Mouse (Mus musculus): ENCODE measurements around the gene Dlx5. TPM values are rescaled to one million over a fixed set of nuclear protein-coding genes. Genes with fewer than 3 reads are reported as not detected.

The Dlx5 gene
- polyA plus RNA-seq, 1 experiment, result 1.2 TPM

GRCm38 (mm10) chr6:6869961-6870800 is 11.7 kb downstream of the Dlx5 start:
- Histone ChIP-seq H3K27ac (ENCODE audit: insufficient read depth, low read length) (no peak overlapping the region), H3K4me3 (ENCODE audit: insufficient read depth, low read length) (no peak overlapping the region), H3K4me1 (ENCODE audit: control insufficient read depth, insufficient read depth, low read length) (no peaks in the 10 kb centered on the region)
- no peak for TF ChIP-seq CTCF (IDR thresholded peaks at IDR 0.05; ENCODE audit: borderline replicate concordance, insufficient read depth, low read length)
- no peak for TF ChIP-seq POLR2A (IDR thresholded peaks at IDR 0.05; ENCODE audit: low read depth, low read length)

GRCm38 (mm10) chr6:6869041-6869685 is 12.7 kb downstream of the Dlx5 start:
- no peak for TF ChIP-seq CTCF (IDR thresholded peaks at IDR 0.05; ENCODE audit: borderline replicate concordance, insufficient read depth, low read length)
- no peak for TF ChIP-seq POLR2A (IDR thresholded peaks at IDR 0.05; ENCODE audit: low read depth, low read length)
- no peak overlapping the region for H3K27ac ChIP-seq (ENCODE audit: insufficient read depth, low read length)
- H3K4me3 ChIP-seq (ENCODE audit: insufficient read depth, low read length), result no peak overlapping the region
- H3K4me1 ChIP-seq (ENCODE audit: control insufficient read depth, insufficient read depth, low read length), result no peaks in the 10 kb centered on the region

- Histone ChIP-seq H3K4me1 (ENCODE audit: control insufficient read depth, insufficient read depth, low read length) (no peaks in the 10 kb centered on the region), H3K4me3 (ENCODE audit: insufficient read depth, low read length) (no peak overlapping the region), H3K27ac (ENCODE audit: insufficient read depth, low read length) (no peak overlapping the region)
- TF ChIP-seq CTCF (IDR thresholded peaks at IDR 0.05; ENCODE audit: borderline replicate concordance, insufficient read depth, low read length) (no peak), POLR2A (IDR thresholded peaks at IDR 0.05; ENCODE audit: low read depth, low read length) (no peak)
These were observed 14.9 kb downstream of the Dlx5 start for GRCm38 (mm10) chr6:6867031-6867430.

GRCm38 (mm10) chr6:6864441-6865440 is 17.1 kb downstream of the Dlx5 start:
- no peak for TF ChIP-seq POLR2A (IDR thresholded peaks at IDR 0.05; ENCODE audit: low read depth, low read length)
- TF ChIP-seq CTCF (IDR thresholded peaks at IDR 0.05; ENCODE audit: borderline replicate concordance, insufficient read depth, low read length), result no peak
- no peak overlapping the region for H3K4me3 ChIP-seq (ENCODE audit: insufficient read depth, low read length)
- 0 out of 2 replicates have a peak, but pooled peaks cover 3% of the 10 kb centered on the region for H3K4me1 ChIP-seq (ENCODE audit: control insufficient read depth, insufficient read depth, low read length)
- no peak overlapping the region for H3K27ac ChIP-seq (ENCODE audit: insufficient read depth, low read length)

GRCm38 (mm10) chr6:6863955-6864354 is 17.9 kb downstream of the Dlx5 start:
- H3K4me3 ChIP-seq (ENCODE audit: insufficient read depth, low read length), result no peak overlapping the region
- TF ChIP-seq POLR2A (IDR thresholded peaks at IDR 0.05; ENCODE audit: low read depth, low read length) (no peak), CTCF (IDR thresholded peaks at IDR 0.05; ENCODE audit: borderline replicate concordance, insufficient read depth, low read length) (no peak)
- H3K27ac ChIP-seq (ENCODE audit: insufficient read depth, low read length), result no peak overlapping the region
- 0 out of 2 replicates have a peak, but pooled peaks cover 3% of the 10 kb centered on the region for H3K4me1 ChIP-seq (ENCODE audit: control insufficient read depth, insufficient read depth, low read length)

GRCm38 (mm10) chr6:6863160-6863870 is 18.6 kb downstream of the Dlx5 start, which contains the start of gene Dlx6:
Dlx6 (plus strand) TSS chr6:6863334.
- H3K4me1 ChIP-seq (ENCODE audit: control insufficient read depth, insufficient read depth, low read length), result 0 out of 2 replicates have a peak, but pooled peaks cover 3% of the 10 kb centered on the region
- no peak within 1 kb of the TSS for H3K27ac ChIP-seq (ENCODE audit: insufficient read depth, low read length)
- H3K4me3 ChIP-seq (ENCODE audit: insufficient read depth, low read length), result peak within 1 kb of the TSS; percentile 43
- TF ChIP-seq CTCF (IDR thresholded peaks at IDR 0.05; ENCODE audit: borderline replicate concordance, insufficient read depth, low read length) (no peak), POLR2A (IDR thresholded peaks at IDR 0.05; ENCODE audit: low read depth, low read length) (no peak)

DNA sequence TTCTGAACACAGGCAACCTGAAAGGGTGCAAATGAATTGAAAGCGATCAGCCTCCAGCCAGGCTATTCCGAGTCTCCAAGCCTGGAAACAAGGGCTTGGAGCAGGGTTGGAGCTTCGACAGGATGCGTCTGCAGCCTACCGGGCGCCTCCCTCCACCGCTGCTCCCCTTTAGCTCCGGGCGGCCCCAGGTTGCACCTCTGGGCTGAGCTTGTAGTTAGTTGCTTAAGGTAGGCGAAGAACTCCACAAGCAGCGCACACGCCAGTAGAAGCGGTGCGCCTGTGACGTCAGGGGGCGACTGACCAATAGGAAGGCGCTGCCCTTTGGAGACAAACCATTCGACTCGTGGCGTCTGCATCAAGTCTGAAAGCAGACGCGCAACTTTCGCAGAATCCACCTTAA is 19.3 kb downstream of the Dlx5 start:
- peak overlapping the region; percentile 36 for H3K4me3 ChIP-seq (ENCODE audit: insufficient read depth, low read length)
- no peak overlapping the region for H3K27ac ChIP-seq (ENCODE audit: insufficient read depth, low read length)
- TF ChIP-seq POLR2A (IDR thresholded peaks at IDR 0.05; ENCODE audit: low read depth, low read length) (no peak), CTCF (IDR thresholded peaks at IDR 0.05; ENCODE audit: borderline replicate concordance, insufficient read depth, low read length) (no peak)
- 0 out of 2 replicates have a peak, but pooled peaks cover 3% of the 10 kb centered on the region for H3K4me1 ChIP-seq (ENCODE audit: control insufficient read depth, insufficient read depth, low read length)

- peak overlapping the region; percentile 36; the same call in 1 of the 2 replicates for H3K4me3 ChIP-seq (ENCODE audit: insufficient read depth, low read length)
- H3K4me1 ChIP-seq (ENCODE audit: control insufficient read depth, insufficient read depth, low read length), result 0 out of 2 replicates have a peak, but pooled peaks cover 3% of the 10 kb centered on the region
- no peak overlapping the region for H3K27ac ChIP-seq (ENCODE audit: insufficient read depth, low read length)
- no peak for TF ChIP-seq CTCF (IDR thresholded peaks at IDR 0.05; ENCODE audit: borderline replicate concordance, insufficient read depth, low read length)
- TF ChIP-seq POLR2A (IDR thresholded peaks at IDR 0.05; ENCODE audit: low read depth, low read length), result no peak
These were observed 20.0 kb downstream of the Dlx5 start for GRCm38 (mm10) chr6:6861798-6862428.

Measured in embryonic fibroblast, embryonic 13.5 days (primary cell).